Mouse (Mus musculus) lung, postnatal 0 days (tissue): ENCODE measurements around the gene Asgr2.

Source experiments
- CTCF ChIP-seq: IDR thresholded peaks from 2 replicates; pipeline ENCODE4 v1.5.1; 2016; ENCODE audit warnings: antibody characterized with exemption, mild to moderate bottlenecking
- EP300 ChIP-seq: IDR thresholded peaks from 2 replicates; pipeline ENCODE4 v1.6.1; 2016; ENCODE audit warnings: antibody characterized with exemption, mild to moderate bottlenecking, control low read depth

DNA sequence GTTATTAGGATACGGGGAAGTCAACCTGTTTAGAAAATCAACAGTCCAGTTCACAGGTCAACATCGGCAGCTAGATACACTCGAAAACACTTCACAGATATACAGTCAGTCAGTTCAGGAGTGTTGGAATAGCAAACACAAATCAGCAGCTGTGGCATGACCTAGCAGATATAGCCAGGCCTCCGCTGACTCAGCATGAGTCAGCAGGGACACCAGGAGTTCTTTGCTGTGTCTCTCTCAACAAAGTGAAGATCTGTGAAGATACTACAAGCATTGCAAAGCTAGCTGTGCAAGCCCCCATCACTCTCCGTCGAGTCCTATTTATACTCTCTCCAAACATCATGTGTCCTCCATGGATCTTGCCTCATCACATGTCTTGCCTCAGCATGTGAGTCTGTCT lies 16.9 kb upstream of the Asgr2 start:
- TF ChIP-seq CTCF (no peak), EP300 (no peak)
